Mouse (Mus musculus) thymus, adult 18-20 months (tissue): ENCODE data around the gene Cox4i2.
A peak's percentile ranks its signal among the peaks of the same experiment; 100 is the strongest.

ENCODE experiments used
- DNase-seq, 2 experiments: peaks; one replicate each; pipeline ENCODE4 v3.0.0; 2022; ENCODE audit warnings: mixed read lengths in 2 of 2

Gene Cox4i2

GRCm38 (mm10) chr2:152769677-152770076, 15.7 kb downstream of the Cox4i2 start:
- DNase-seq: no peak

DNA sequence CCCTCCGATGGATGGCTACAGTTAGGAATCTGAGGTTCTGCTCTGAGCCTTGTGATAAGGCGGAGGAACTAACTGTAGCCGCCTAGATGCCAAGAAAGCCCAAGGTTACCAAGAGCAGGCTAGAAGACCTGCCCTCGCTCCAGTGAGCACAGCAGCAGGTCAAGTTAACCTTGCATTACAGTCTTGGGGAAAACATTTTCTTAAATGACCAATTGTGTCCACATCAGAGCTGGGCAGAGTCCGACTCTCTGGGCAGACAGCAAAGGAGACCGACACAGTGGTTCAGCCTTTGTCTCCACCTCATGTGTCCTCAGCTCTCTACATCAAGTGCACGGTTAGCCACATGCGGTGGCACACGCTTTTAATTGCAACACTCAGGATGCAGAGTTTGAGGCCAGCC, 17.6 kb downstream of the Cox4i2 start:
- DNase-seq: no peak

DNA sequence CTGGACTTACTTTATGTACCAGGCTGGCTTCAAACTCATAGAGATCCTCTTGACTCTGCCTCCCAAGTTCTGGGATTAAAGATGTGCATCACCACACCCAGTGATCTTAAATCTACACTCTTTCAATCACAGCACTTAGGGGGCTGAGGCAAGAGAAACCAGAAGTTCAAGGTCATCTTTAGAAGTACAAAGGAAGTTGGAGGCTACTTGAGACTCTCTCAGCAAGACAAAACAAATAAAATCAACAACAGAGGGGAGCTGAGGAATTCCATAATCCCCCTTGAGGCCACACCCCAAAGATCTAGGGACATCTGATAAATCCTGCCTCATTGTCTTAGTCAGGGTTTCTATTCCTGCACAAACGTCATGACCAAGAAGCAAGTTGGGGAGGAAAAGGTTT, 18.3 kb downstream of the Cox4i2 start:
- no peak for DNase-seq

DNA sequence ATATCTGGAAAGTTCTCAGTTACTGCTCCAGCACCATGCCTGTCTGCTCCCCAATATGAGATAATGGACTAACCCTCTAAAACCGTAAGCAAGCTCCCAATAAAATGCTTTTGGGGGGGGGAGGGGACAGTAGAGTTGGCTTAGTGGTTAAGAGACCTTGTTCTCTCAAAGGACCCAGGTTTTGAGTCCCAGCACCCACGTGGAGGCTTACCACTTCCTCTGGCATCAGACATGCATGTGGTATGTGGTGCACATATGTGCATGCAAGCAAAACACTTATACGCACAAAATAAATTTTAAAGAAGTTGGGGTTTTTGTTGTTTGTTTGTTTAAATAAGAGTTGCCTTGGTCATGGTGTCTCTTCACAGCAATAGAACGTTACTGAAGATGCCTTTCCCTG, 21.4 kb downstream of the Cox4i2 start:
- DNase-seq: peak; percentile 53 to 74

- DNase-seq: no peak
These were observed 22.0 kb downstream of the Cox4i2 start for GRCm38 (mm10) chr2:152776019-152776418.

DNA sequence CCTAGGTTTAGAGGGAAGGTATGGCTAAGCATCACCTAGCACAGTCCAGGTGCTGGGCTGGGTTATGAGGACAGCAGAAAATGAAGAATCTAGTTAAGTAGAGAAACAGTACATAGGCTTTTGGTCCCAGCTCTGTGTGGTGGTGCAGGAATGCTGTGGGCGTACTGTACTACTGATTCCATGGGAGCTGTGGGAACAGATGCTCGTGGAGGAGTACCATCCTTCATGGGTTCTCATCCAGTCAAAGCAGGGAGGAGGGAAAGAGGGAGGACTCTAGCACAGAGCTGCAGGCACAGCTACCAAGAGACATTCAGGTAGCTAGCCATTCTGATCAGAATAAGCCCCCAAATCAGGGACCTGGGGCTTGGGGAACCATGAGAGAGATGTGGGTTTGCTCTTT, 22.5 kb downstream of the Cox4i2 start:
- DNase-seq: no peak

DNA sequence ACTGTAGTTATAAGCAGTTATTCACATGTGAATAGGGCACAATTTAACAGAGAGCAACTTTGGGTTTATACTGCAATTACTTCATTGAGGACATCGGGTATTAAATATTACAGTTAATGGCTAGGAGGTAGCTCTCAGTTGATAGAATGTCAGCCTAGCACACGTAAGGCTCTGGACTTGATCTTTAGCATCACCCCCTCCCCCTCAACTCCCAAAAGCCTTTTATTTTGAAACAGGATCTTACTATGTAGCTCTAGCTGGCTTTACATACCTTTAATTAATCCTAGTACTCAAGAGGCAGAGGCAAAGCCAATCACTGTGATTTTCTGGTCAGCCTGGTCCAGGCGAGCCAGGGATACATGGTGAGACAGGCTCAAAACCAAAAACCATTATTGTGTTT, 23.1 kb downstream of the Cox4i2 start:
- no peak for DNase-seq

DNA sequence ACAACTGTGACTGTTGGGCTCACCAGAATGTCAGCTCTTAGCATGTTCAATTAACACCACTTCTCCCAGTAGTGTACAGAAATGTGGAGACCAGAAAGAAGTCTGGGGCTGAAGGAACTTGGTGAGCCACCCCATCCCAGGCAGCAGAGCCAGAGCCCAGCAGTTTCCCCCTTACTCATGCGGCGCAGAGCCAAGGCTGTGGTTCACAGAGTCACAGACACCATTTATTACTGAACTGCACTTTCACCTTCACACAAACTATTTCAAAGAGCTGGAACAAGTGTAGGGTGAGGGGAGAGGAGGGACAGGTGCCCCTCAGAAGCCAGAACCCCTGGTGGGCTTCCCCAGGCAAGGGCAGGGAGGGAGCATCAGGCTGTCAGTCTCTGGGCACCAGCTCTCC, 26.5 kb downstream of the Cox4i2 start:
- DNase-seq: no peak

- no peak for DNase-seq
These were observed 27.2 kb downstream of the Cox4i2 start for GRCm38 (mm10) chr2:152781031-152781711.

GRCm38 (mm10) chr2:152782656-152783055, 28.7 kb downstream of the Cox4i2 start:
- DNase-seq: no peak

- no peak for DNase-seq
These were observed 29.3 kb downstream of the Cox4i2 start for GRCm38 (mm10) chr2:152783241-152783640.

- no peak for DNase-seq
These were observed 30.7 kb downstream of the Cox4i2 start for GRCm38 (mm10) chr2:152784640-152785039.

DNA sequence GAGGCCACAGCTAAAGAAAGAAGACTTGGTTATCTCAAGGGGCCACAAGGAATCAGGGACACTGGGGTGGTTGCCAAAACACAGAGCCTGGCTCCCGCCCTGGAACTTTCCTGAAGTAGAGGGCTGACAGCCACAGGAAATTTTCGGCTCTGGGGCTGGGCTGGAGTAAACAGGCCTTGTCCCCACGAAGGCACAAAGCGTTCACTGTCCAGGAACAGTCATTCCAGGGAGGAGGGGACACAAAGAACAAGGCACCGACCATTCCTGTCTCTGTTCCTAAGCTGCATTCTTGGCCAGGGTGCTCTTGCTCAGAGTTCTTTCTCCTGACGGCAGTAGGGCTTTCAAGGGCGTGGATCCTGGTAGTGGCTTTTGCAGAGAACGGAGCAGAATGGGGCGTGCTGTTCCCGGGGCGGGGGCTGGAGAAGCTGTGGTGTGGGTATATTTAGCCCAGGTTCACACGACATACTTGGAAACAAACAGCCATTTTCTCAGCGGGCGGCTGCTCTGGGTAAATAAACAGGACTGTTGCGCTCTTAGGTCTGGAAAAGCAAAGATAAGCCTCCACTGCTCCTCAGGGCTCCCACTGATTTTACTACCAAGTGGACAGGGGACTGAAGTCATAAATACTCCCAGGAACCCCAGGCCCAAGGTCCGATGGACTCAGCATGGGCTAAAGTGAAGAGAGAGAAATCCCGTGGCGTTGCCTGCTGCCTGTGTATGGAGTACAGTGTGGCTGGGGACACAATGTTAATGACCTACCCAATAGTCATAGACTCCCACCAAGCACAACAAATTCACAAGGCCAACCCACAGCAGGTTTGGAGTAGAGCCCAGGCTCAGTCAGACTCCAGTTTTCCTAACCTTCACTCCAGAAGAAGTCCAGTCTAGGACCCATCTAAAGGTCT, 31.7 kb downstream of the Cox4i2 start:
- no peak for DNase-seq

DNA sequence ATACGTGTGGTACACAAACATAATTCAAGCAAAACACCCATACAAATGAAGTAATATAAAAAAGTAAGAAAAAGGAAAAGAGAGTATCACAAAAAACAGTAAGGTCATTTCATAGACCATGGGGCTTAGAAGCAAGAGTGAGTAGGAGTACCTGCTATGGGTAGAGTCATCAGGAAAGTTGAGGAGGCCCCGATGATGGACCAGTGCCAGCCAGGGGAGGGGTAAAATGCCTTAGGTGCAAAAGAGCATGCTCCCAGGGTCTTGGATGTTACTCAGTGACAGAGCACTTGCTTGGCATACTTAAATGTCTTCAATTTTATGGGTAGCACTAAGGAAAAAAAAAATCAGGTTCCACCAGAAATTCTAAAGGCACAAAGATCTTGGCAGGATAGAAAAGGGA, 33.2 kb downstream of the Cox4i2 start:
- no peak for DNase-seq

- no peak for DNase-seq
These were observed 33.6 kb downstream of the Cox4i2 start for GRCm38 (mm10) chr2:152787543-152787942.

DNA sequence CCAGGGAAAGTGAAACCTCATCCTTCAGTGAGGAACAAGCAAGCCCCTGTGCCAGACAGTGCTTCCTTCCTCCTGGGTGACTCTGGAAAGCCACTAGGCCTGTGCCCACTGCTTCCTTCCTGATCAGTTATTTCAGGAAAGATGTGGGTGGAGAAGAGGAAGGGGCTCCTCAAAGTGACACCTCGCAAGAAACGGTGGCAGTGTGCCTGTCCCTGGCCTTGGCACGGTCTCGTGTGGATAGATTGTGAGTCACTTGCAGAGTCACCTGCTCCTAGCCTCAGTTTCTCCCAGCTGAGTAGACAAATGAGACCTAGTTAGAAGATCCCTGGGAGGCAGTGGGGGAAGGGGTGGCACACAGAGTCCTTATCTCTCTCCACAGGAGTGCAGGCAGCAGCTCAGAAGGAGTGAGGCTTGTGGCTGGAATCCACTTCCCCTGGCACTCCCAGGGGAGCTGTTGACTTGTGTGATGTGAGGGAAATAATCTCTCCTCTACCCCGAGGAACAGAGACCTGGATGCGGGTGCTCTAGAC, 35.0 kb downstream of the Cox4i2 start:
- DNase-seq: no peak

DNA sequence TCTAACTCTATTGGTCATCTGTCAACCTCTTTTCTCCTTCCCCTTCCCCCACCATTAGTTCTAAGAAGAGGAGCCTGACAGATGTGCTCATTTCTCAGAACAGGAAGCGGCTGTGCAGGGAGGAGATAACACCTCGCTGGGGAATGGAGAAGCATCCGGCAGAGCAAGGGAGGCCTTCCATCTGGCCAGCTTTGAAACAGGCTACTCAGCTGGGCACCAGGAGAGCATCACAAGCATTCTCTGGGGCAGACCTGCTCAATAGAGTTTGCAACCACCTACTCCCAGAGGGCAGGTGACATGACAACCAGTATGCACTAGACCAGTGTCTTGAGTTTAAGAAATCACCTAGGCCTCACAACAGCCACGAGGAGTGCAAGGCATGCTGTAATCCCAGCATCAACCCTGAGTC, 35.6 kb downstream of the Cox4i2 start:
- DNase-seq: peak; percentile 56 to 81

GRCm38 (mm10) chr2:152792461-152792860, 38.5 kb downstream of the Cox4i2 start:
- no peak for DNase-seq

DNA sequence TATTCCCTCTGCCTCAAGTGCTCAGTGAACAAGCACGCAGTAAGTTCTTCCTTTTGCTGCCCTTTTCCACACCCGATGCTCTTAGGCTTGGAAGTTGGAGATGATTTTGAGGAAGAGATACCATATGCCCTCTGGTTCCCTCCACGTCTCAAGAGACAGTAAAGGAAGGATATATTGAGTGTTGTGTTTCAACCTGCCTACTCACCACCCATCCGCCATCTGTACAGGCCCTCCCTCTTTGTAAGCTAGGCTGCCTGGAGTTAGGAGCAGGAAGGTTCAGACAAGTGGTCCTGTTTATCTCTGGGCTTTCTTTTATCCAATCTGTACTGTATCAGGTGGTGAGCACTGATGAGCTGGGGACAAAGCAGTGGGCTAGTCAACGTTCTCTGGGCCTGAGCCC, 39.4 kb downstream of the Cox4i2 start:
- no peak for DNase-seq

GRCm38 (mm10) chr2:152794281-152794827, 40.4 kb downstream of the Cox4i2 start:
- peak; percentile 69 to 84 for DNase-seq

DNA sequence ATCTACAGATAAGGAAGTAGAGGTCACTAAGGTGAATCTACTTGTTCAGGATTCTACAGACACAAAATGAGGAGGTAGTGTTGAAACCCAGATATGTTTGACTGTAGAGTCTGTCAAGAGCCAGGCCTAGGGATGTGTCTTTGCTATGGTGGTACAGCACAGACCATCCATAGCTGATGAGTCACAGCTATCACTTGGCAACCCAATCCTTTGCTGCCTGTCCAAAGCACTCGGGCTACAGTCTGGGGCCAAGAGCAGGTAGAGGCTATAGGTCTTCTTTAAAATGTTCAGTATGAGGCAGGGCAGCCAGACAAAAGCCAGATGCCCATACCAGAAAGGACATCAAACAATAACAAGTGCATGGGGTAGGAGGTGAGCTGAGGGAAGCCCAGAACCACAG, 43.6 kb downstream of the Cox4i2 start:
- DNase-seq: no peak

DNA sequence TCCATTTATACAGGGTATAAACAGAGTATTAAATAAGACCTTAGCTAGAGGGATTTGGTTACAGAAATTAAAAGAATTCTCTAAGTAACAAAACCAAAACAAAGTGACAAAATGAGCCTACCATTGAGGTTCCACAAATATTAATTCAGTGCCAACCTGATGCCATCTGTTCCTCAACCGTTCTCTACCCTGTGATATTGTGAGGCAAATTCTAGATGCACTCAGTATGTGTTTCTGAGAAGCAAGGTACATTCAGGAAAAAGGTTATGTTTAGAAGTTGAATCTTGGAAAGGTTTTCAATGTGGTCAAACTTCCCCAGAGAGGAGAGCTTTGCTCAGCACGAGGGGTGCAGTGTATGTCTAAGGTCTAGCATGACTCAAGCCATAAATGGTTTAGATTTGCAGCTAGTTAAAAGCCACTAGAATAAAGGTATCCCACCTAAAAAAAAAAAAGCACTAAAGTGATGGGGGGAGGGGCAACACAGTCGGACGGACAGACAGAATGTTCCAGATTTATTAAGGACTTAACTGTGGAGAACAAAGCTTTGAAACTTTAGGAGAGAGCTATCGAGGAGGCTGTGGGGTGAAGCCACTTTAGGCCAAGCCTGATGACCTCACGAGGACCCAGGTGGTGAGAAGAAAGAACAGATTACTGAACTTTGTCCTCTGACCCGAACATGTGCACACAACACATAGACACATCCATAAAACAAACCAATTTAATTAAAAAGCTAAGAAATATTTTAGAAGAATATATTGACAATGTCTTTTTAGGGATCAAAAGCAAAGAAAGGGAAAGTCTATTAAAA, 46.2 kb downstream of the Cox4i2 start:
- DNase-seq: no peak

DNA sequence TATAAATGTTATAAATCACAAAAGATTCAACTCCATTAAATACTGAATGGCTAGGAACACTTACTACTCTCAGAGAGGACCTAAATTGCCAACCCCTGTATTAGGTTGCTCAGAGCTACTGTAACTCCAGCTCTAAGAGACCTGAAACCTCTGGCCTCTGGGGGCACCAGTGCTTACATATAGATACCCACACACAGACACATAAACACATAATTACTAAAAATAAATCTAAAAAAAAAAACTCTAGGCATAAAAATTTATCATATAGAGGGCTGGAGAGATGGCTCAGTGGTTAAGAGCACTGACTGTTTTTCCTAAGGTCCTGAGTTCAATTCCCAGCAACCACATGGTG, 46.8 kb downstream of the Cox4i2 start:
- no peak for DNase-seq
